Mouse (Mus musculus): ENCODE measurements around the gene Scap. TPM values are rescaled to one million over a fixed set of nuclear protein-coding genes. Genes with fewer than 3 reads are reported as not detected.

Scap gene
- polyA plus RNA-seq, 1 experiment from 2014 or later: 38.8 TPM

- peaks cover 5% of the 10 kb centered on the region; the same call in 1 of the 2 replicates for H3K4me1 ChIP-seq
- H3K4me2 ChIP-seq: no peak overlapping the region
- H3K27me3 ChIP-seq: no peaks in the 10 kb centered on the region
- H3K27ac ChIP-seq: no peak overlapping the region
- H3K4me3 ChIP-seq: no peak overlapping the region
- H3K36me3 ChIP-seq: no peaks in the 10 kb centered on the region
- no peak overlapping the region for H3K9ac ChIP-seq
- ATAC-seq (ENCODE audit: insufficient number of reproducible peaks, low FRiP score, low TSS enrichment, low read depth): no peak
- WGBS: 83% methylated on average over 5 of the region's 5 CpGs
- H3K9me3 ChIP-seq: no peaks in the 10 kb centered on the region
Measured at GRCm38 (mm10) chr9:110340037-110340750, 7.1 kb downstream of the Scap start.

- Histone ChIP-seq H3K4me2 (no peak overlapping the region), H3K9me3 (no peaks in the 10 kb centered on the region), H3K9ac (no peak overlapping the region), H3K4me1 (peaks cover 10% of the 10 kb centered on the region; the same call in 1 of the 2 replicates), H3K4me3 (no peak overlapping the region), H3K36me3 (no peaks in the 10 kb centered on the region), H3K27me3 (no peaks in the 10 kb centered on the region), H3K27ac (no peak overlapping the region)
- 76% methylated on average over 8 of the region's 8 CpGs for WGBS
- no peak for ATAC-seq (ENCODE audit: insufficient number of reproducible peaks, low FRiP score, low TSS enrichment, low read depth)
Measured at GRCm38 (mm10) chr9:110342008-110342407, 8.9 kb downstream of the Scap start.

- Histone ChIP-seq H3K9me3 (no peaks in the 10 kb centered on the region), H3K27ac (no peak overlapping the region), H3K9ac (no peak overlapping the region), H3K4me1 (peaks cover 7% of the 10 kb centered on the region; the same call in 1 of the 2 replicates), H3K36me3 (no peaks in the 10 kb centered on the region), H3K4me3 (no peak overlapping the region), H3K4me2 (no peak overlapping the region), H3K27me3 (no peaks in the 10 kb centered on the region)
- no peak for ATAC-seq (ENCODE audit: insufficient number of reproducible peaks, low FRiP score, low TSS enrichment, low read depth)
- WGBS: 67% methylated on average over 6 of the region's 6 CpGs
Measured at GRCm38 (mm10) chr9:110343805-110344204, 10.7 kb downstream of the Scap start.

- WGBS: 18% methylated on average over 7 of the region's 7 CpGs
- Histone ChIP-seq H3K4me2 (no peak overlapping the region), H3K27me3 (no peaks in the 10 kb centered on the region), H3K9ac (no peak overlapping the region), H3K4me1 (peaks cover 7% of the 10 kb centered on the region; the same call in 1 of the 2 replicates), H3K4me3 (no peak overlapping the region), H3K36me3 (no peaks in the 10 kb centered on the region), H3K27ac (peak overlapping the region; percentile 43; the same call in 1 of the 2 replicates), H3K9me3 (no peaks in the 10 kb centered on the region)
- no peak for ATAC-seq (ENCODE audit: insufficient number of reproducible peaks, low FRiP score, low TSS enrichment, low read depth)
Measured at GRCm38 (mm10) chr9:110345057-110345739, 12.1 kb downstream of the Scap start.

GRCm38 (mm10) chr9:110348899-110349298, 15.8 kb downstream of the Scap start:
- WGBS: 77% methylated on average over 4 of the region's 4 CpGs
- peaks cover 7% of the 10 kb centered on the region; the same call in 1 of the 2 replicates for H3K4me1 ChIP-seq
- no peak for ATAC-seq (ENCODE audit: insufficient number of reproducible peaks, low FRiP score, low TSS enrichment, low read depth)
- no peaks in the 10 kb centered on the region for H3K27me3 ChIP-seq
- H3K9ac ChIP-seq: no peak overlapping the region
- no peaks in the 10 kb centered on the region for H3K9me3 ChIP-seq
- peaks cover 5% of the 10 kb centered on the region; the same call in 1 of the 2 replicates for H3K36me3 ChIP-seq
- no peak overlapping the region for H3K4me3 ChIP-seq
- H3K27ac ChIP-seq: no peak overlapping the region
- no peak overlapping the region for H3K4me2 ChIP-seq

- Histone ChIP-seq H3K4me1 (peaks cover 5% of the 10 kb centered on the region; the same call in 1 of the 2 replicates), H3K4me2 (no peak overlapping the region), H3K9me3 (no peaks in the 10 kb centered on the region), H3K9ac (no peak overlapping the region), H3K27ac (0 out of 2 replicates have a peak overlapping the region, but pooled peaks have one; percentile 5), H3K36me3 (peaks cover 8% of the 10 kb centered on the region; the same call in 1 of the 2 replicates), H3K27me3 (no peaks in the 10 kb centered on the region), H3K4me3 (no peak overlapping the region)
- ATAC-seq (ENCODE audit: insufficient number of reproducible peaks, low FRiP score, low TSS enrichment, low read depth): no peak
- 62% methylated on average over 5 of the region's 5 CpGs for WGBS
Measured at GRCm38 (mm10) chr9:110350188-110350587, 17.1 kb downstream of the Scap start.

- no peak overlapping the region for H3K4me3 ChIP-seq
- H3K36me3 ChIP-seq: peaks cover 10% of the 10 kb centered on the region; the same call in 1 of the 2 replicates
- H3K27ac ChIP-seq: no peak overlapping the region
- no peaks in the 10 kb centered on the region for H3K9me3 ChIP-seq
- no peak for ATAC-seq (ENCODE audit: insufficient number of reproducible peaks, low FRiP score, low TSS enrichment, low read depth)
- no peak overlapping the region for H3K9ac ChIP-seq
- peaks cover under 1% of the 10 kb centered on the region; the same call in 1 of the 2 replicates for H3K4me1 ChIP-seq
- 78% methylated on average over 5 of the region's 5 CpGs for WGBS
- H3K4me2 ChIP-seq: no peak overlapping the region
- no peaks in the 10 kb centered on the region for H3K27me3 ChIP-seq
Measured at GRCm38 (mm10) chr9:110350612-110351011, 17.5 kb downstream of the Scap start.

- H3K9me3 ChIP-seq: no peaks in the 10 kb centered on the region
- no peaks in the 10 kb centered on the region for H3K27me3 ChIP-seq
- 78% methylated on average over 2 of the region's 2 CpGs for WGBS
- H3K4me2 ChIP-seq: no peak overlapping the region
- ATAC-seq (ENCODE audit: insufficient number of reproducible peaks, low FRiP score, low TSS enrichment, low read depth): no peak
- no peak overlapping the region for H3K9ac ChIP-seq
- no peak overlapping the region for H3K4me3 ChIP-seq
- H3K36me3 ChIP-seq: peaks cover 17% of the 10 kb centered on the region; the same call in 1 of the 2 replicates
- no peaks in the 10 kb centered on the region for H3K4me1 ChIP-seq
- no peak overlapping the region for H3K27ac ChIP-seq
Measured at GRCm38 (mm10) chr9:110351350-110351749, 18.3 kb downstream of the Scap start.

- H3K36me3 ChIP-seq: peaks cover 20% of the 10 kb centered on the region; the same call in 1 of the 2 replicates
- no peak overlapping the region for H3K4me2 ChIP-seq
- H3K4me1 ChIP-seq: no peaks in the 10 kb centered on the region
- H3K27me3 ChIP-seq: no peaks in the 10 kb centered on the region
- H3K27ac ChIP-seq: no peak overlapping the region
- H3K9me3 ChIP-seq: no peaks in the 10 kb centered on the region
- H3K9ac ChIP-seq: no peak overlapping the region
- WGBS: 82% methylated on average over 8 of the region's 8 CpGs
- no peak overlapping the region for H3K4me3 ChIP-seq
- ATAC-seq (ENCODE audit: insufficient number of reproducible peaks, low FRiP score, low TSS enrichment, low read depth): 0 out of 2 replicates have a peak, but pooled peaks have one; percentile 44
Measured at GRCm38 (mm10) chr9:110351932-110352632, 19.0 kb downstream of the Scap start.

- Histone ChIP-seq H3K27me3 (no peaks in the 10 kb centered on the region), H3K4me3 (no peak overlapping the region), H3K27ac (no peak overlapping the region), H3K9me3 (no peaks in the 10 kb centered on the region), H3K4me2 (no peak overlapping the region), H3K9ac (no peak overlapping the region), H3K36me3 (peaks cover 34% of the 10 kb centered on the region), H3K4me1 (no peaks in the 10 kb centered on the region)
- ATAC-seq (ENCODE audit: insufficient number of reproducible peaks, low FRiP score, low TSS enrichment, low read depth): no peak
- WGBS: 74% methylated on average over 2 of the region's 2 CpGs
Measured at GRCm38 (mm10) chr9:110358341-110358740, 25.3 kb downstream of the Scap start.

- Histone ChIP-seq H3K9me3 (no peaks in the 10 kb centered on the region), H3K9ac (no peak overlapping the region), H3K27me3 (no peaks in the 10 kb centered on the region), H3K4me3 (no peak overlapping the region), H3K36me3 (peaks cover 40% of the 10 kb centered on the region), H3K4me2 (no peak overlapping the region), H3K4me1 (no peaks in the 10 kb centered on the region), H3K27ac (no peak overlapping the region)
- WGBS: 85% methylated on average over 12 of the region's 12 CpGs
- no peak for ATAC-seq (ENCODE audit: insufficient number of reproducible peaks, low FRiP score, low TSS enrichment, low read depth)
Measured at GRCm38 (mm10) chr9:110361299-110361698, 28.2 kb downstream of the Scap start.
